Mouse (Mus musculus) small intestine, adult 10 weeks (tissue): ENCODE data around the gene Sptbn1. TPM values are rescaled to one million over a fixed set of nuclear protein-coding genes. Genes with fewer than 3 reads are reported as not detected.

Experiments used
- polyA plus RNA-seq: library from polyadenylated mRNA; stranded (reverse); fragments of 350-450 nt; fragmentation: Illumina TruSeq; extraction: RNeasy Lipid Tissue Mini Kit (QIAGEN cat#74804); gene quantifications from one replicate; pipeline ENCODE4 v1.2.3, GENCODE M21; 2014; ENCODE audit warnings: low replicate concordance

Gene Sptbn1
- polyA plus RNA-seq: 171 TPM

DNA sequence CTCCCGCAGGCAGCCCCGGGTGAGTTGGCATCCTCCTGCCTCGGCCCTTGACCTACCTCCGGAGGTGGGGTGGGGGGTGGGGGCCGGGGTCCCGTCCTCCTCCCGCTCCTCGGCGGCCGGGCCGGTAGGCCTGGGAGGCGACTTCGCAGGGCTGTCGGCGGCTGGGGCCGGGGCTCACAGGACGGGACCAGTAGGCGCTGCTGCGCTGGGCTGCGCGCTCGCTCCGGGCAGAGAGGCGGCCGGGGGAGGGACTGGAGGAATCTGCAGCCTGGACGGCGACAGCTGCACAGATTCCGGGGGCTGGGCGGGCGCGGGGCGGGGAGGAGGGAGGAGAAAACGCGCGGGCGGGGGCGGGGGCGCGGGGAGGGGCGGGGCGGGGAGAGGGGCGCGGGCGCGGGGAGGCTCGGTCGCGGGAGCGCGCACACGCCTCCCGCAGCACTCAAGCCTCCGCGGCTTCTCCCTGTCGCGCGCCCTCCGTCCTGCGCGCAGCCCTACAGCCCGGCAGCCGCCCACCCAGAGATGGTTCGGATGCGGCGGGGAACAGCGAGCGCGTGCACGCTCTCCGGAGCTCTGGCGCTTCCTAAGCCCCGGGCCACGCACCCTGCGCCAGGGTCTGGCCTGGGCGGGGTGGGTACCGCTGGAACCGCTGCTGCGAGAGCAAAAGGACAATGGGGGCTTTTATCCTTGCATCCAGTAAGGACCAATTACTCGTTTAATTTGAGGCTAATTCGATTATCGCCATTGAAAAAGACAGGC, at the start of gene Sptbn1:
TSS of gene Sptbn1 (minus strand) at position 284 of the 756 bp plus-strand sequence.

Other genes starting within 250 kb of the Sptbn1 start
- gene Eml6, start 242.1 kb downstream of the Sptbn1 start, polyA plus RNA-seq: 0.93 TPM
- not detected for gene 4930505A04Rik, start 203.7 kb upstream of the Sptbn1 start, polyA plus RNA-seq